Mouse (Mus musculus) liver, embryonic 15.5 days (tissue): ENCODE data around the gene Lce1b. TPM values are rescaled to one million over a fixed set of nuclear protein-coding genes. Genes with fewer than 3 reads are reported as not detected.
"Not testable (repeated sequence)": the region's sequence is repeated elsewhere in the genome, so short reads cannot be mapped to it uniquely, and the experiment has no call there.

Experiments
- ATAC-seq: fragments of 200-750 bp; cut with Nextera tagmentation; 2 replicates; pipeline ENCODE4 v1.8.0; 2017; ENCODE audit warnings: moderate number of reproducible peaks, mild to moderate bottlenecking, moderate library complexity; ENCODE audit not compliant: insufficient read depth
- H3K27ac ChIP-seq: fragments of 300-500 bp; sonication (generic); replicated peaks from 2 replicates; pipeline ENCODE4 v1.5.1; 2015; ENCODE audit warnings: mild to moderate bottlenecking, inconsistent platforms
- H3K27me3 ChIP-seq: fragments of 300-500 bp; sonication (generic); 2 replicates; pipeline ENCODE4 v1.6.1; 2015; ENCODE audit warnings: mild to moderate bottlenecking, inconsistent platforms
- H3K36me3 ChIP-seq: fragments of 300-500 bp; sonication (generic); replicated peaks from 2 replicates; pipeline ENCODE4 v1.6.1; 2015; ENCODE audit warnings: moderate library complexity, mild to moderate bottlenecking, inconsistent platforms
- H3K4me1 ChIP-seq: fragments of 300-500 bp; sonication (generic); replicated peaks from 2 replicates; pipeline ENCODE4 v1.6.1; 2015; ENCODE audit warnings: inconsistent platforms
- H3K4me2 ChIP-seq: fragments of 300-500 bp; sonication (generic); 2 replicates; pipeline ENCODE4 v1.6.1; 2015; ENCODE audit warnings: moderate library complexity, mild to moderate bottlenecking, inconsistent platforms
- H3K4me3 ChIP-seq: fragments of 300-500 bp; sonication (generic); replicated peaks from 2 replicates; pipeline ENCODE4 v1.5.1; 2015; ENCODE audit warnings: mild to moderate bottlenecking, inconsistent platforms
- H3K9ac ChIP-seq: fragments of 300-500 bp; sonication (generic); 2 replicates; pipeline ENCODE4 v1.6.1; 2015; ENCODE audit warnings: moderate library complexity, mild to moderate bottlenecking, inconsistent platforms
- H3K9me3 ChIP-seq: fragments of 300-500 bp; sonication (generic); replicated peaks from 2 replicates; pipeline ENCODE4 v1.6.1; 2016; ENCODE audit warnings: inconsistent platforms
- WGBS: fragments of 180-500 bp; shearing (Covaris S2); methylation state at CpG from one replicate; pipeline ENCODE4 v1.1.7; 2015; ENCODE audit warnings: mixed read lengths; ENCODE audit not compliant: insufficient replicate concordance; 5-methylcytosine and 5-hydroxymethylcytosine counted together
- polyA plus RNA-seq: library from polyadenylated mRNA; unstranded; fragments of >200 nt; fragmentation: Nextera tagmentation; extraction: Ambion mirVana; gene quantifications from 2 replicates; pipeline ENCODE4 v1.2.1, GENCODE M21; 2015

Lce1b gene
- not detected in 2 replicates for polyA plus RNA-seq

DNA sequence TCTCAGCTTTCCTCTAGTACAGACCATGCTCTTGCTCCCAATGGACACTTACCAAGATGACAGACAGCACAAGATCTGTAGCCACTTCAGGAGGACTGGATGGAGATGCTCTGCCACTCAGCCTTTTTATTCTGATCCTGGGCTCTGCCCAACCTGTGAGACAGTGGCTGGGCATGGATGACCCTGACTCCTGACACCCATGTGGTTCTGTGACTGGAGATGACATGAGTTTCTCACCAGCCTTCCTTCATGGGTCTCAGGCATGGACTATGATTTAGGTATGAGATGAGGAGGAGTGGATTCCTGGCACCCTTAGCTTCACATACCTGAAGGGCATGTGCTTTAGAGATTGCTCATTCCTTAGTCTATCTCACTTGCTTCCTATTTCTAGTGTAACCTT, at the start of gene Lce1b:
Gene Lce1b (minus strand): TSS at position 101 of the 400 bp plus-strand sequence.
- Histone ChIP-seq H3K9me3 (no peaks in the 10 kb centered on the region), H3K4me1 (no peaks in the 10 kb centered on the region), H3K27ac (no peak within 1 kb of the TSS), H3K4me2 (no peak within 1 kb of the TSS), H3K36me3 (no peaks in the 10 kb centered on the region), H3K27me3 (no peaks in the 10 kb centered on the region), H3K9ac (no peak within 1 kb of the TSS), H3K4me3 (no peak within 1 kb of the TSS)
- no peak for ATAC-seq

DNA sequence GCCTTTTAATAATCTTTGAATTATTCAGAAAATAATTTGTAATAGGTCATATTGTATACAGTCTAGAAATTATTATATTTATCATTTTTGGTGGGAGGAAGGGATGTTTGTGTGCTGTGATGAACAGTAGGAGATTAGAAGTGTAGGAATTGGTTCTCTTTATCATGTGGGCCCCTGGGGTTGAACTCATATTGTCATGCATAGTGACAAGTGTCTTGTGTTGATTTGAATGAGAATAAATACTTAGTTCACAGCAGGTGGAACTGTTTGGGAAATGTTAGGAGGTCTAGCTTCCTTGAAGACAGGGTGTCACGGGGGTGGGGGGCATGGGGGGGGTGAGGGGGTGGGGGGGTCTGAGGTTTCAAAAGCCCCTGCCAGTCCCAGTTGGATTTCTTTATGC, 37.9 kb upstream of the Lce1b start:
- Histone ChIP-seq H3K9me3 (no peaks in the 10 kb centered on the region), H3K4me1 (no peaks in the 10 kb centered on the region), H3K4me3 (no peak overlapping the region), H3K27me3 (no peaks in the 10 kb centered on the region), H3K4me2 (no peak overlapping the region), H3K36me3 (no peaks in the 10 kb centered on the region), H3K9ac (no peak overlapping the region), H3K27ac (no peak overlapping the region)
- 21% methylated on average over 1 of the region's 1 CpGs for WGBS
- no peak for ATAC-seq

DNA sequence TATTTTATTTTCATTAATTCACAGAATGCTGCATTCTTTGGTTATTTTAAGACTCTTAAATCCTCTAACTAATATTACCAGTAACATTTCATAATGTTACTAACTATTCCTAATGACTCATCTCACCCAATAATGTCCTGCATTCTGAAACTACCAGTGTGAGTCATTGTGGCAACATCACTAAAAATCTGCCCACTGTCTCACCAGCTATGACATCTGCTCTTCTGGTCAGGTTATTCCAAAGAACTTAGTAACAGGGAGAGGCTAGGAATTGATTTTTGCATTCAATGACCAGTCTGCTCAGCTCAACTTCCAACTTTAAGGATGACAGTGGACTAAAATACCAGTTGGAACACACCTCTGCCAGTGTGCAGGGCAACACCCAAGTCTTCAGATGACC, 35.0 kb upstream of the Lce1b start:
- no peaks in the 10 kb centered on the region for H3K27me3 ChIP-seq
- H3K4me2 ChIP-seq: no peak overlapping the region
- no peak for ATAC-seq
- H3K4me3 ChIP-seq: no peak overlapping the region
- H3K27ac ChIP-seq: no peak overlapping the region
- H3K9ac ChIP-seq: no peak overlapping the region
- H3K4me1 ChIP-seq: no peaks in the 10 kb centered on the region
- no peaks in the 10 kb centered on the region for H3K9me3 ChIP-seq
- H3K36me3 ChIP-seq: no peaks in the 10 kb centered on the region

DNA sequence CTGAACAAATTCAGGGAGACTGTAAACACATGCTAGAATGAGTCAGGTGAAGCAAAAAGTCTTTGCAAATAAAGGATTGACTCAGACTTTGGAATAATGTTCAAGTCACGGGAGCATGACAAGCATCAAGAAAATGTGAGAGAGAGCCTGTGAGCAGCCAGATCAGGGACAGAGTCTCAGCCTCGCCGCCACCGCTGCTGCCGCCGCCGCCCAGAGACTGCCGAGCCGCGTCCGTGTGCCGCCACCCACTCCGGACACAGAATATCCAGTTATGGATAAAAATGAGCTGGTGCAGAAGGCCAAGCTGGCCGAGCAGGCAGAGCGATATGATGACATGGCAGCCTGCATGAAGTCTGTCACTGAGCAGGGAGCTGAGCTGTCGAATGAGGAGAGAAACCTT, 32.4 kb upstream of the Lce1b start:
- not testable (repeated sequence) for ATAC-seq, H3K4me1 ChIP-seq, H3K36me3 ChIP-seq, H3K9me3 ChIP-seq, H3K27me3 ChIP-seq, H3K9ac ChIP-seq, H3K27ac ChIP-seq, H3K4me3 ChIP-seq, H3K4me2 ChIP-seq
- 66% methylated on average over 16 of the region's 16 CpGs for WGBS

DNA sequence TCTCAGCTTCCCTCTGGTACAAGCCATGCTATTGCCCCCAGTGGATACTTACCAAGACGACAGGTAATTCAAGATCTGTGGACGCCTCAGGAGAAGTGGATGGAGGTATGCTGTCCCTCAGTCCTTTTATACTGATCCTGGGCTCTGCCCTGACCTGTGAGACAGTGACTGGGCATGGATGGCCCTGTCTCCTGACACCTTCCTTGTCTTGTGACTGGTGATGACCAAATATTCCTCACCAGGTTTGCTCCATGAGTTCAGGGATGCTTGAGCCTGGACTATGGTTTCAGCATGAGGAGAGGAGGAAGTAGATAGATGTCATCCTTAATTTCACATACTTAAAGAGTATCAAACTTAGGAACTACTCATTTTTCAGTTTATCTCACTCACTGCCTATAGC, 30.4 kb upstream of the Lce1b start, which contains the start of gene Lce1d:
Gene Lce1d (minus strand): TSS at position 101 of the 400 bp plus-strand sequence.
- H3K27ac ChIP-seq: no peak within 1 kb of the TSS
- ATAC-seq: no peak
- WGBS: 45% methylated on average over 2 of the region's 2 CpGs

DNA sequence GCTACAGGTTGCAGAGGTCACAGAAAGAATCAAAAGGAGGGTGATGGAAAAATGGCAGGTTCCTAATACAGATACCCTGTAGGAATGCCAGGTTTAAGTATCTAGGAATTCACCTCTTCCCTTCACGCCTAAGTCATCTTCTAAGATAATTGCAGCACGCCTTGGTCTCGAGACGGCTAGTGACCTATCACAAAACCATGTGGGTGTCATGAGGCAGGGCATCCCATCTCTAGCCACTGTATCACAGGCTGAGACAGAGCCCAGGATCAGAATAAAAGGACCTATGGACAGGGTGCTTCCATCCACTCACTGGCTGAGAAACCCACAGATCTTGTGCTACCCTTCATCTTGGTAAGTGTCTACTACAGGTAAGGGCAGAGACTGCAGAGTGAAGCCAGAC, 22.2 kb upstream of the Lce1b start, which contains the start of gene Lce1c:
Gene Lce1c (plus strand): TSS at position 301 of the 400 bp plus-strand sequence.
- Histone ChIP-seq H3K4me2 (no peak within 1 kb of the TSS), H3K27me3 (no peaks in the 10 kb centered on the region), H3K4me1 (no peaks in the 10 kb centered on the region), H3K36me3 (no peaks in the 10 kb centered on the region), H3K27ac (no peak within 1 kb of the TSS), H3K4me3 (no peak within 1 kb of the TSS), H3K9me3 (no peaks in the 10 kb centered on the region), H3K9ac (no peak within 1 kb of the TSS)
- ATAC-seq: no peak
- 66% methylated on average over 4 of the region's 4 CpGs for WGBS

More for the DNA sequence above, 30.4 kb upstream of the Lce1b start, which contains the start of gene Lce1d:
- H3K27me3 ChIP-seq: no peaks in the 10 kb centered on the region
- no peak within 1 kb of the TSS for H3K4me2 ChIP-seq
- no peaks in the 10 kb centered on the region for H3K36me3 ChIP-seq
- no peak within 1 kb of the TSS for H3K9ac ChIP-seq
- H3K4me1 ChIP-seq: no peaks in the 10 kb centered on the region
- H3K9me3 ChIP-seq: no peaks in the 10 kb centered on the region
- H3K4me3 ChIP-seq: no peak within 1 kb of the TSS

DNA sequence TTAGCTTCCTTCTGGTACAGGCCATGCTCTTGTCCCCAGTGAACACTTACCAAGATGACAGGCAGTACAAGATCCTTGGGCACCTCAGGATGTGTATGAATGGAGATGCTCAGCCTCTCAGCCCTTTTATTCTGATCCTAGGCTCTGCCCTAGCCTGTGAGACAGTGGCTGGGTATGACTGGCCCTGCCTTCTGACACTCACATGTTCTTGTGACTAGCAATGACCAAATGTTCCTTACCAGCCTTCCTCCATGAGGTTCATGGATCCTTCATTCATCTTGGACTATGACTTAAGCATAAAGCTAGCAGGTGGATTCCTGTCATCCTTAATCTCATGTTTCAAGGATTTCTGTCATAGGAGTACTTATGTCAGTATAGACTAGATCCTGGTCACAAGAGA, 13.5 kb upstream of the Lce1b start, which contains the start of gene Lce1a2:
Gene Lce1a2 (minus strand): TSS at position 101 of the 400 bp plus-strand sequence.
- no peak within 1 kb of the TSS for H3K9ac ChIP-seq
- no peaks in the 10 kb centered on the region for H3K4me1 ChIP-seq
- no peak within 1 kb of the TSS for H3K27ac ChIP-seq
- H3K4me3 ChIP-seq: no peak within 1 kb of the TSS
- H3K27me3 ChIP-seq: no peaks in the 10 kb centered on the region
- ATAC-seq: no peak
- no peaks in the 10 kb centered on the region for H3K36me3 ChIP-seq
- no peak within 1 kb of the TSS for H3K4me2 ChIP-seq
- H3K9me3 ChIP-seq: no peaks in the 10 kb centered on the region

DNA sequence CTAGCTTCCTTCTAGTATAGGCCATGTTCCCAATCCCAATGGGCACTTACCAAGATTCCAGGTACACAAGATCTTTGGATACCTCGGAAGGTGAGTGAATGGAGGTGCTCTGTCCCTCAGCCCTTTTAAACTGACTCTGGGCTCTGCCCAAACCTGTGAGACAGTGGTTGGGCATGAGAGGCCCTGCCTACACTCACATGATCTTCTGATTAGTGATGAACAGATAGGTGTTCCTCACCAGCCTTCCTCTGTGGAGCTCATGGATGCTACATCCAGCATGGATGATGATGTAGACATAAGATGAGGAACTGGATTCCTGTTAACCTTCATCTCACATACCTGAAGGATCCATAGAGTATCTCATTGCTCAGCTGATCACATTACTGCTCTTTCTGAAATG, 8.5 kb downstream of the Lce1b start, which contains the start of gene Lce1a1:
Gene Lce1a1 (minus strand): TSS at position 101 of the 400 bp plus-strand sequence.
- Histone ChIP-seq H3K4me1 (no peaks in the 10 kb centered on the region), H3K4me3 (no peak within 1 kb of the TSS), H3K27me3 (no peaks in the 10 kb centered on the region), H3K36me3 (no peaks in the 10 kb centered on the region), H3K9me3 (no peaks in the 10 kb centered on the region), H3K9ac (no peak within 1 kb of the TSS), H3K27ac (no peak within 1 kb of the TSS), H3K4me2 (no peak within 1 kb of the TSS)
- ATAC-seq: no peak
- 56% methylated on average over 1 of the region's 1 CpGs for WGBS

DNA sequence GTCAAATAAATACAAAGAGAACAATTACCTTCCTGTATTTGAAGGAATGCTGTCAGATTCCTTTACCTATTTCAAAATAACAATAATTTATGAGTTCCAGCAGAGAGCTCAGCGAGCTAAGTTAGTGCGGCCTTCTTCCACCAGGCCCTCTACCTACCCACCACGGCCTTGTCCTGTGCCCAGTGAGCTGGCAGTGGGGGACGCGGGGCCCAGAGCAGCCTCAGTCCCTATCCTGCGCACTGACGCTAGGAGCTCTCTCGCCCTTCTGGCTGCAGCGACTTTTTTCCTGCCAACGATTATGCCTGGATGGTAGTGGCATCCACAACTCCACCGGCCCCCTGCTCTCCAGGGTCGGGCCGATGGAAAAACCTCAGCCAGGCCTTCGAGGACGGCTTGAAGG, 16.9 kb downstream of the Lce1b start:
- Histone ChIP-seq H3K27ac (no peak overlapping the region), H3K9me3 (no peaks in the 10 kb centered on the region), H3K36me3 (no peaks in the 10 kb centered on the region), H3K4me3 (no peak overlapping the region), H3K27me3 (no peaks in the 10 kb centered on the region), H3K4me1 (no peaks in the 10 kb centered on the region), H3K9ac (no peak overlapping the region), H3K4me2 (no peak overlapping the region)
- no peak for ATAC-seq
- 77% methylated on average over 15 of the region's 15 CpGs for WGBS

DNA sequence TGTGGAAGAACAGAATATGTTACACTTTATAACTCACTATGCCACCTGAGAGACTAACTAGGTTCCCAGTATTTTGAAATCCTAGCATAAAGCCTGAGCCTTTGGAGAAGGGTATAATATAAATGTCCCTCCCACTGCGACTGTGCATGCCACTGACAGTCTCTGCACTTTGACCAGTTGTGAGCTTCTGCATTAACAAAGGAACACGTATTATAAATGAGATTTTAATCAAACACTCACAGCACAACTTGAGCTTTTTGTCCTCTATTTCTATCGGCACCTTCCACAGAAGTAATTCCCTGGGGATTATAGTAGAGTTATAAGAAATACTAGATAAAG, 18.1 kb downstream of the Lce1b start:
- Histone ChIP-seq H3K4me3 (no peak overlapping the region), H3K9ac (no peak overlapping the region), H3K27me3 (no peaks in the 10 kb centered on the region), H3K9me3 (no peaks in the 10 kb centered on the region), H3K4me1 (no peaks in the 10 kb centered on the region), H3K36me3 (no peaks in the 10 kb centered on the region), H3K27ac (no peak overlapping the region), H3K4me2 (no peak overlapping the region)
- ATAC-seq: no peak
- WGBS: 60% methylated on average over 3 of the region's 3 CpGs

DNA sequence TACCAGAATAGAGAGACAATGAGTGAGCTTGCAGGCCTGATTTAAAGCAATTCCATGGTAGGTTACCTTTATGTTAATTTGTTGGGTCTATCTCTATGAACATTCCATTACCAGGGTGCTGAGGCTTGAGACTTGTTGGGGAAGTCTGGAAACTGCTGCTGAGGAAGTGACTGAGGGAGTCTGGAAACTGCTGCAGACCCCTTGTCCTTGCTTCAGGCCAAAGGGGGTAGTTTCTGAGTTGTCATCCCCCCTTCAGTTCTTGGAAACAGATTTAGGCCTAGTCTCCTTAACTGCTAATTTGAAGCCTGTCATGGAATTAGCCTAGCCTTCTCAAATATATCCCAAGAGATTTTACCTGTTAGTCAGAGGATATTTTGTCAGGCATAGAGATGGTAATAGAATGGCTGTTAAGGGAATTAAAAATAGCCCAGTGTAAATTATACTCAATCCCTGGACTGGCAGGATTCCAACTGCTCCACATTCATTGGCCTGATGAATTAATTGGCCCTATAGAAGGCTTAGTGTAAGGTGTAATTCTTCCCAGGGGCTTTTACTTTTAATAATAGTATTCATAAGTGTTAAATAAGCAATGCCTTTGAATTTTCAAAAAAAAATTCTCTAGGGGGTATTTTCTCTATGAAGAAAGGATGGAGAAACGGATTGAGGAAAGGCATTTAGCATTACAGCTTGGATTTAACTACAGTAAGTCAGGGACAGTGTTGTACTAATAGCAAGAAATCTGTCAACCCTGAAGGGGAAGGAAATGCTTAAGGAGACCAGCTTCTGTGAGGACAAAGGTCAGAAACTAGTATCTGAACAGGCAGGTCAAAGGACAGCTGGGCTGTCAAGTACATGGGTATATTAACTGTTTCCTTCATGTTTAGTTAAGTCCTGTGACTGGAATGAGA, 18.7 kb downstream of the Lce1b start:
- WGBS: 30% methylated on average over 1 of the region's 1 CpGs
- no peak for ATAC-seq

DNA sequence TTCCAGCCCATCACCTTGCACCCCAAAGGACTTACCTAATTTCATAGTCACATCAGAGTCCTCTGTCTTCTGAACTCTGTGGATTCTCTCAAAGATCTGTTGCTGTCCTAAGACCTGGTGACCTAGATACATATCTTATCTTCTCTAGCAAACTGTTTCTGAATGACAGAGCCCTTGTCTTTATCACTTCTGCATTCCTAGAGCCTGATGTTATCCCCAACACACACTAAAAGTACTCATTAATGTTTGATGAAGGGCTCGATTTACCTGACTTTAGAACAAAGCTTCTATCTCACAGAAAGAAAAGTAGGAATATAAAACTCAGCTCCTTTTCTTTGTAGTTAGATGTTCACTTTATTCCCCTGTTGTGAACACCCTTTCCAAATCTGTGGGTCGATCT, 35.2 kb downstream of the Lce1b start, which contains the start of gene Lce6a:
Gene Lce6a (minus strand): TSS at position 101 of the 400 bp plus-strand sequence.
- Histone ChIP-seq H3K36me3 (no peaks in the 10 kb centered on the region), H3K27ac (no peak within 1 kb of the TSS), H3K9me3 (no peaks in the 10 kb centered on the region), H3K27me3 (no peaks in the 10 kb centered on the region), H3K4me2 (no peak within 1 kb of the TSS), H3K9ac (no peak within 1 kb of the TSS), H3K4me1 (no peaks in the 10 kb centered on the region), H3K4me3 (no peak within 1 kb of the TSS)
- WGBS: 55% methylated on average over 2 of the region's 2 CpGs
- ATAC-seq: no peak

More for the DNA sequence above, 18.7 kb downstream of the Lce1b start:
- H3K4me3 ChIP-seq: no peak overlapping the region
- H3K27me3 ChIP-seq: no peaks in the 10 kb centered on the region
- no peak overlapping the region for H3K27ac ChIP-seq
- no peaks in the 10 kb centered on the region for H3K36me3 ChIP-seq
- no peak overlapping the region for H3K4me2 ChIP-seq
- no peak overlapping the region for H3K9ac ChIP-seq
- H3K4me1 ChIP-seq: no peaks in the 10 kb centered on the region
- no peaks in the 10 kb centered on the region for H3K9me3 ChIP-seq
